Mouse (Mus musculus) cerebellum, postnatal 25 days (tissue): ENCODE data around the gene Pcsk5.
A peak's percentile ranks its signal among the peaks of the same experiment; 100 is the strongest.

ENCODE experiments used
- DNase-seq, 2 experiments: peaks; one replicate each; pipeline ENCODE4 v3.0.0; 2021; ENCODE audit warnings: mixed read lengths in 2 of 2

Gene Pcsk5

DNA sequence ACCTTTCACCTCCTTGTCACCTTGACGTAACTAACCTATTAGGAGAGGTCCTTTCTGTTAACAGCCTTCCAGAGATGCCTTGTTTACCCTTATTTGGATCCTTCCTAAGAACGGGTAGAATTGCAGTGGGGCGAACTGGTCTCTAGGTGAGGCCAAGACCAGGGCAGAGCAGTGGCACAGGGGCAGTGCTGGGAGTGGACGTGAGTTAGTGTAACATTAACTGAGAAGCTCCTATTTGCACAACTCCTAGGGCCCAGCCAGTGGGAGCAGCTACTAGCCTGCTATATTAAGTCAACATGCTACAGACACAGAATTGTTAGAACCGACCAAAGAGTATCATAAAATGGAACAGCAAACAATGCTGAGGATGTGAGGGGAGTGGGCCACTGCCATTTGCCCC lies 30.8 kb downstream of the Pcsk5 start:
- no peak for DNase-seq

DNA sequence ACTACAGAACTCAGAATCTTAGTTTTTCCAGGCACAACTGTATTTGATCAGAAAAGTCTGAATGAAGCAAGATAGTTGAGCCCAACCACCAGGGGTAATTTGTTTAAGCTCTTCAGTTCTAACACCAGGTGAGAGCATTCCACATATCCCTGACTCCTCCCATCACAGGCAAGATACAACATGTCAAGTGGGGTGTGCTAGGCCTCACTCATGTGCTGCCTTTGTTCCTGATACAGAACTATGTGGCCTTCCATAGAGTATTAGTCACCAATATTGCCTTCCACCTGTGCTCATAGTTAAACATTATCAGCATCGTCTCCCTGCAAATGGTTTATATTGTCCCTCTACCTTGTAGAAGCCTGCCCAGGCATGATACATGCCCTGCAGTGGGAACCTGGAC lies 36.6 kb downstream of the Pcsk5 start:
- no peak for DNase-seq

DNA sequence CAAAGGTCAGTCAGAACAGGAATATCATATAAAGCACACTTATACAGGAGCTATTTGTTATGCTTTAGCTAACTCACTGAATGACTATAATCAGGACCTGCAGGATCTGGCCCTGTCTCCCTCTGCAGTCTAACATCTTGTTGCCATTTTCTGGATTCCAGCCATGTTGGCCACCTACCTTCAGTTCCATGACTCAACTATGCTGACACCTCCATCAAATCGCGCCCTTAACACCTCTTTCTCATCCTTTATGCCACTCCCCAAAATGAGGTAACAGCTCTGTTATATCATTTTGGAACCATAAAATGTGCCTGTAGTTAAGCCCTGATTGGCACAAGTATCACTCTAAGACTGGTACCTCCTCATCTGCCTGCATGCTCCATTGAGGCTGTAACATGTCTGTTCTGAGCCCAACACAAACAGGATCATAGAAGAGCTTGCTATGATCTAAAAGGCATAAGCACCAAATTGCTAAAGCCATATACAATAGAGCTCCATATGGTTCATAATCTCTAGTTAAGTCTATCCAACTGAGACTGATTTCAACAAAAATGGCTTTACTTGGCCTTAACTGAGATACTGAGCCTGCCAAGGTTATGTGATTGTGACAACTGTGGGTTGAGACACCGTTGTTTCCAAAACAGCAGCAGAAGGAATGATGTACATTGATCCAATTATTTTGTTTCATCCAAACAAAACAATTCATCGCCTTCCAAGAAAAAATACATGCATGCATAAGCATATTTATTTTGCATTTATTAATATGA lies 37.8 kb downstream of the Pcsk5 start:
- DNase-seq = no peak

DNA sequence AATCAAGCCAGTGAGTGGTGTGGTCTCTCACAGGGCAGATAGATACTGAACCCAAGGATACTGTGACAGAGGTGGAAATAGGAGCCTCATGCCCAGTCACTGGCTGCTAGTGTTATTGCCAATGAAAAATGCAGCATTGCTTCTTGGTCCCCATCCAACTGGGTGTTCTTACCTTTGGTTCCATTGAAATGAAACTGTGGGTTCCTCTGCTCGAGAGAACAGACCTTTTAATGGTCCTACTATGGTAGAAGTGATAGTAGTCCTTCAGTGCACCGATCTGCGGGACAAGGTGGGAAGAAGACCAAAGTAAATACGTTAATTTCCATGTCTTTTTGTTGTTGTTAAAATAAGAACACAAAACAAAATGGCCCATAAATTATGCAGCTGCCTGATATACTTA lies 44.0 kb downstream of the Pcsk5 start:
- no peak for DNase-seq

DNA sequence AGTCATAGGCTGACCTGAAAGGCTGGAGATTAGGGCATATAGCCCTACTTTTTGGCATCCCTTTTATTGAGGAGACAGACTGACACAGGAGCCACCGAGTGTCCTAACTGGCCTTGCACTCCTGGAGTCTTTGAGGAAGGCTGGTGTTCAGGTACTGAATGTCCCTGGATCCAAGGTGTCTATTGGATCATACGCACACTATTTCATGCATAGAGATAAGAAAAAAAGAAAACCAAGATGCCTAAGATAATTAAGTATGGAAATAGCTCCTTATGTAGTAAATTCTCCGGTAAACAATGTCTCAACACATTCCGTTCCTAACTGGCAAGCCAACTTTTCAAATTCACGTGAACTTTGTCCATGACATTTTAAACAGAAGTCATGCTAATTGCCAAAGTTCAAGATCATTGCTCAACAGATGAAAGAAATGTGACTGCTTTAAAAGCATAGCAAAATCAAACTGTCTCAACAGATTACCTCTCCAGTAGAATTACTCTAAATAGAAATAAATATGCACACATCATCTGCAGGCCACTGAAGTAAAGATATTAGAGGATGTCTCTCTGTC lies 45.9 kb downstream of the Pcsk5 start:
- no peak for DNase-seq

DNA sequence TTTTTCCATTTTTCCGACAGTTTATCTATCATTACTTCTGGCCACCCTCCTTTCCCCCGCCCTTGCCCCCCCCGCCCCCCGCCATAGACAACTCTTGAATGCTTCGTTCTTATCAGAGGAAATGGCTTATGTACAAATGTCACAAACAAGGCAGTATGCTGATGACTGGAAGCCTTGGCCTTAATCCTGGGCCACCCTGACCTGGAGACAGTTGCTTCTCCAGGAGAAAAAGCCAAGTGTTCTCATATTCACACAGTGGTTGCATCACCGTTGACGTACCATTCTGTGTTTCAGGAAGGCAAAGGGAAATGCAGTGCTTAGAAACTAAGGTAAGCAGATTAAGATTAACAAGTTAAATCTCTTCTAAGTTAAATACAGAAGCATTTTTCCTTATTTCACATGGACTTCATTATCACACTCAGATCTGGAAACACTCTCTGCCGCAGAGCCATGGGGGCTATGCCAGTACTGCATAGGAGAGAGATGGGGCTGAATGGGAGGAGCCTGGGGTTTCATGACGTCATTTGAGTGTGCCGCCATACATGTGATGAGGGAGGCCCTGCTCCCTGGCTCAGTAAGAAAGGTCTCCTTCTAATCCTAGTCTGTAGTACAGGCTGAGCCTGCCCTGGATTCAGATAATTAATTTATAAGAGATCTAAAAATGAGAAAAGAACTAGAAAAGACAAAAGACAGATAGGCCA lies 48.7 kb downstream of the Pcsk5 start:
- DNase-seq = no peak

DNA sequence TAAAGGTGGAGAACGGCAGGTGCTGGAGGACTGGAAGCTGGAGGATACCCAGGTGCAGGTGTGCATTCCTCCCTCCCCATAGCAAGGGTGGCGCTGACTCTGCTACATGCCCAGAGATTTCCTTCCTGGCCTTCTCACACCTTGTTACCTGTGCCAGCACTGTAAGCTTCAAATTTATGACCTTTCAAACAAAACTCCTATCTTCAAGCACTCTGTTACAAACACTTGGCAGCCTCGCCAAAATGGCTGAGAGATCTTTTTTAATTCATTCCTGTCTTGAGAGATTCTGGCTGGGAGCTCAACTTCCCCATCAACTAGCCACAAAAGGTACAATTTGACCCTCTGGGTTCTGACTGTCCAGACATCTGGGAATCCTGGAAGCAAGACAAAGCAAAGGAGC lies 50.7 kb downstream of the Pcsk5 start:
- no peak for DNase-seq

DNA sequence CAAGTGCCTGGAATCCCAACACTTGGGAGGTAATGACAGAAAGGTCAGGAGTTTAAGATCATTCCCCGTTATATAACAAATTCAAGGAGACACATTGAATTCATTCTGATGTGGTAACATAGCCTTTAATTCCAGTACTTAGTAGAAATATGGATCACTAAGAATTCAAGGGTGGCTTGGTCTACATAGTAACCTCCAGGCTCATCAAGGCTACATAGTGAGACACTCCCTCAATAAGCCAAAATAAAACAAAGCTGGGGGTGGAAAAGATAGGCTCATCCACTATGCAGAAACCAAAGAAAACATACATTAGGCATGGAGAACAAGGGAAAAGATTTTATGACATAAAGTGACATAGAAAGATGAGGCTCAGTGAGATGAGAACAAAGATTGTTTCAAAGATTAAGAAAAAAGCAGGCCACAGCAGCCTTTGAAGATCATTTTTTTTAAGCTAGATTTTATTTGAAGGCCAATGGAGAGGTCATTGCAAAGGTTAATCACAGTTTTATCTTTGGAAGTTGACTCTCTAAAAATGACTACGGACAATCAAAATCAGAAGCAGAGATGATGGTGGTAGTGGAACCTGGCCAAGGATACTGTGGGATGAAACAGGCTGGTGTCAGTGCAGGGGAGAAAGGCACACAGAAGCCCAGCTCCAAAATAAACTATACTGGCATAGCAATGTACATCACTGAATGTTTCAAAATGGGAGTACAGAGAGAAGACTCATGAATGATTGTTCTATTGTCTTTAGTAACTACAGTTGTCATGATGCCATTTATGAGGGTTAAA lies 52.8 kb downstream of the Pcsk5 start:
- DNase-seq = no peak

DNA sequence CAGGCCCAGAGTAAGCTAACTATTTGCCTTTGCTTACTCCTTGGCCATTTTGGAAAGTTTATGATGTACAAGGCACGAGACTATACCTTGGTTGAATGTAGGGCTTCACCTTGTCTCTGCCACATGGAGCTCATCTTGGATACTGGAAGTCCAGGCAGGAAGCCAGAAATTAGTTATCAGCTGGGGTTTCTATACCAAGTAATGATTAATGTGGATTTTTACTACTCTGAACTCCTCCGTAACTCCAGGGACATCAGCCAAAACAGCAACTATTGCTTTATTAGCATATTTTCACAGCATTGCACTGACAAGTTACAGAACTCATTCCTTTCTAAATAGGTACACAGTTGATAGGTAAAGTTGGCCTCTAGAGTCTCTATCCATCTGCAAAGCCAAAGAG lies 54.2 kb downstream of the Pcsk5 start:
- no peak for DNase-seq

DNA sequence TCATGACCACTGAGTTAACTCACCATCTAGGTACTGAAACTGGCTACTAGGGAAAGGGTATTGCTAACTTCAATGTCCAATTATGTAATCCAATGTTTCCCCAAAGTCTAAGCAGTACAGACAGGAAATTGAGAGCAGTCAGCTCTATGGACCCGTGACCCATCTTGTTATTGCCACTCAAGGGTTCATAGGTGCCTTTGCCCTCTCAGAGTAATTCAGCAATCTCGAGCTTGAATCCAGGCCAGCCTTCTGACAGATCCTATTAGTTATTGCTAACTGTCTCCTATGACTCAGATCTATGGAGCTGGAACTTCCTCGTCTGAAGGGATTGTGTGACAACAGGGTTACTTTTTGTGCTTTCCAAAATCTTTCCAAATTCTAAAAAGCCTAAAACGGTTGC lies 56.1 kb downstream of the Pcsk5 start:
- DNase-seq = no peak

DNA sequence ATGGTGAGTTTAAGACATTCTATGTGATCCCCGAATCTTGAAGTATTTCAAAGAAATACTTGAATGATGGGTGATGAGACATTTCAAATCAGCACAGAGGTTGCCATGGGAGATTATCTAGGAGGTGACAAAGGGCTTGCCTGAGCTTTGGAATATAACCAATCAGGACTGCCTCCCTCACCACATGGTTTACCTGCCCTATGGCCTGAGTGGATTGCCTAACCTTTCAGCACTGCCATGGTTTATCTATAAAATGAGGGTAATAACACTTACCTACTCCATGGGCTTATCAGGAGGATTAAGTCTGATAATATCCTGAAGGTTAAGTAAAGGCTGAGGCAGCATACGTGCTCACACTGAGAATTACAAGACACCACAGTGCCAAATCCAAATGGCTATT lies 61.5 kb downstream of the Pcsk5 start:
- no peak for DNase-seq

DNA sequence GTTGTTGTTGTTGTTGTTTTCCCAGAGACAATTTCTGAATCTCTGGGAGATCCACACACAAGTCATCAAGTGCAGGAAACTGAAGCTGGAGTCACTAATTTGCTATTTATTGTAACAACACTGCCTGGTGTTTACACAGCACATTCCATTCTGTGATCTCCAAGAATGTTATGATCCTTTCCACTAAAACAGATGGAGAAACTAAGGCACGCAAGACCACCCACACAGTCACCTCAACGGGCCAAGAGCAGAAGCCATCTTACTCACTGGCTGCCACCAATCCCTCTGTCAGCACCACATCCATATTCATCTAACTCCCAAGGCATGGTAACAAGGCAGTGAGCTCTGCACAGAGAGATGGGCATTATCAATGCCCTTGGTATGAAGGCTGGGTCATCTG lies 62.3 kb downstream of the Pcsk5 start:
- DNase-seq = no peak

DNA sequence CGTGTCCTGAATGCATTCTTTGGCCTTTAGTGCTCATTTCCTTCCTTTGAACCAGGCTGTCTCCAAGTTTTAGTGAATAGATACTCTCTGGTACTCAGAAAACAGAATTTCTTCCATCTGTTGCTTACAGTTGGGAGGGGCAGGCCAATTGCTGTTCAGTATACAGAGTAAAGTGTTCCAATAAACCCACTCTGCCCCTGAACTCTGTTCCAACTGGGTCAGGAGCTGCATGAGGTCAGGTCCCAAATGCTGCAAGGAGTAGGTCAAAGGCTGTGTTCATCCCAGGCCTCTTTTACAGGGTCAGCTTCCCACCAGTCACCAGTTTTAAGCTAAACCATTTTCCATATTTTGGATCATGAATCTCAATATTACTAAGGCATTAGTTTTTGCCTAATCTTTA lies 63.4 kb downstream of the Pcsk5 start:
- DNase-seq = no peak

DNA sequence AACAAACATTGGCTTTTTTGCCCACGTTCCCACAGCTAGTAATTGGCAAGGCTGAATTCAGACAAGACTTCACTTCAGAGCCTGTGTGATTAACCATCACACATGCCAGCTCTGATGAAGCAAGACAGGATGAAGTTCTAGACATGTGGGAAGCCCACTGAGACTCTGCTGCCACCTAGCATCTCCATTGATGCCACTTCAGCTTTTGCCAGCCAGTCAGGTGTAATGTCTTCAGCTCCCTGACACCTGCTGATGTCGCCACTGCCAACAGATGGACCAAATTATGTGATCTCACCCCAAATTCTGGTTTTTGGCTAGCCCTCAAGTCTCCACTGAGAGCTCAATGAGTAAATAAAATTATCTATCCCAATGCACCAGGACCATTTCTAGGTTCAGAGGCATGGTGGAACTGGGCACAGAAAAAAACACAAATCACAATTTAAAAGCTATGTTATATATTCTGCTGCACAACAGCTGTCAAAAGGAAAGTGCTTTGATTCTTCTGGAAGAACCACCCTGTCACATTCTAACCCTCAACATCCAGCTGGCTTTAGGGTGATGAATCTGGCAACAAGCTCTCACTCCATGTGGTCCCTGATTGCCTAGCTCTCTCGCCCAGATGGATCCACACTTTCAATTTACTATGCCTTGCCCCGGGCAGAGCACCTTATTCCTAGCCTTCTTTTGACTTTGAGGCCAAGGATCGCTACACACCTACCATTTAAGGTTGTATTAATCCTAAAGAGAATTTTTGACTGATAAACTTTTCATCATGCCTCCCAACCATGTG lies 67.6 kb downstream of the Pcsk5 start:
- DNase-seq = peak; percentile 84 to 88

DNA sequence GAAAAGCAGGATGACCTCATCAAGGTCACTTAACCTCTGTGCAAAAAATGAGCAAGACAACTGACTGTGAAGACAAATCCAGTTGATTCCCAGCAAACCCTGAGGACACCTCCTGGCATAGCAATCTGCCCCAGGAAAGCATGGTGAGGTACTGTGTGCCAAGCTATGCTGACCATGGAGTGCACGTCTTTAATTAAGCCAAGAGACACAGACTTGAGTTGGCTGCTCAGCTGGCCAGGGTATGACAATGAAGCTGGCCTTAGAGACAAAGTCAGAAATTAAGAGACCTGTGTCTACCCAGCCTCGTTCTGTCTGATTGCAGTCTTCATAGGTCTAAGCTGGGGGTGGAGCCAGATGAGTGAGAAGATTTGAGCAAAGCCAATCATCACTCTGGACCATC lies 72.4 kb downstream of the Pcsk5 start:
- DNase-seq = no peak

DNA sequence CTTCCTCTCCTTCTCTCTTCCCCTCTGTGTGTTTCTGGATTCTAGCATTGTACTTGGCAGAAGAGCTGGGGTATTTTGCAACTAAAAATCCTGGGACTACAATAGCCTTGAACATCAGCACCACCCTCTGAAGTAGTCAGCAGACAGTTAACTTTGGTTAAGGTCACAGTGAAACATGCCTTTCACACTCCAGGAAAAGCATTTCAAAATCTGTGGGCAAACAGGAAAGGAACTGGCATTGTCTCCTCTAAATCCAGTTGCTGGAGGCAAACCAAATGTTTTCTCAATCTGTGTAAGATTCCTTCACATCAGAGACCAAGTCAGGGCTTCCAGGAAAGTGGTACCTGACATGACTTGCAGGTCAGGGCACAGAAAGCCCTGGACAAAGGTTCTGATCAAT lies 74.7 kb downstream of the Pcsk5 start:
- DNase-seq = no peak

DNA sequence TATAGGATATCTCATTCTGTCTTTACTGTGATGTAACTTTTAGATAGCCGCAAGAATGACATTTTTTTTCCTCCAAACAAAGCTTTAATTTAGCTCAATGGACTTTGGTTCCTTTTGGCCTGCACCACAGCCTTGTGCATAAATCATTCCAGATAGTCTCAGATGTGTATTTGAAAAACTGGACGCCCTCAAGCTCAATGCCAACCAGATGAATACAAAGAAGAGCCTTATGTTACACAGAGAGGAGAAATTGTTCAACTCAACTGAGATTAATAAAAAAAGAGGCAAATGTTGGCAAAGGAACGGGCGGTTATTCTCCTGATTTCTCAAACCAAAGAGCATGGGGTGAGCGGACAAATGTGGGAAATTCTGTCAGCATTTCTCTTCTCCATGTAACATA lies 75.8 kb downstream of the Pcsk5 start:
- no peak for DNase-seq

DNA sequence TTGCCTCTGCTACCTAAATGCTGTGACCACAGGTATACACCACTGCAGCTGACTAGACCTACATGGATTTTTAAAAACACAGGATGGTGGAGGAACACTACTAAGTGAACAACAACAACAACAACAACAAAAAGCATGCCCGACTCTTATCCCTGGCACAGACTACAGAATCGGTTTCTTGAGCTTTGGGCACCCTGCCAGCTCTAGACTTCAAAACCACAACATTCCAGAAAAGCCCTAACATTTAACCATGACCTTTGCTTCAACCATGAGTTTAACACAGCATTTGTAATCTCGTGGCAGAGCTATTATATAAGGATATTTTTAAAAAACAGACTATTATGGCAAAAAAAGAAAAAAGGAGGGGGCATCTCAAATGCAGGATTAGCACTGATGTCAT lies 84.6 kb downstream of the Pcsk5 start:
- DNase-seq = no peak

DNA sequence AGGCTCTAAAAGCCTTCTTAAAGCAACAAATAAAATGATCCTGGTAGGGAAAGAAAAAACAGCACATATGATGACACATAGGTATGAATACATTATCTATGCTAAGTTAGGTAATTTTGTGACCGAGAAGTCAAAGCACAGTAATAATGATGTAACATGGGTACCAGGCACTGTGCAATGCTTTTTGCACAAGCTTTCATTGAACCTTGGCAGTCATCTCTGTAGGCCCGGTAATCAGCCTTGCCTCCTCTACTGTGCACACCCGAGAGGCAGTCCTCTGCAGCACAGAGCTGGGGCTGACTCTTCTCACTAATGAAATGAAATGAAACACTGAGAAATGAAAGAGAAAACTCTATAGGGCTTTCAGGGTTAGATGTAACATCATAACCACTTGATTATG lies 89.1 kb downstream of the Pcsk5 start:
- no peak for DNase-seq

DNA sequence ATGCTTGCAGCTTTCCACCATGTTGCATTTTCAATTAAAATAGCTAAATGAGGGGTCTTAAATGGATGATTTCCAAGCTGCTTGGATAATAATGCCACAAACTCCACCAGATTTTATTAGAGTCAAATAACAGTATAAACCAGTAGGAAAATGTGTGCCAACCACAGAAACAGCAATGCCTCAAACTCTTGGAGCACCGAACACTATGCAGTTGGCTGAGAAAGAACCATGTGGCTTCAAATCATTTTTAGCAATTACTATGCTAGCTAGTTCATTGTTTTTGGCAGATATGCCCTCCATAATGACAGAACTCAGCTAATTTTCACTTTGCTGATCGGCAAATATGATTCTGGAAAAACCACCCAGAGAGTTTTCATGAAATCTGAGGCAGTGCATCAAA lies 92.1 kb downstream of the Pcsk5 start:
- no peak for DNase-seq

DNA sequence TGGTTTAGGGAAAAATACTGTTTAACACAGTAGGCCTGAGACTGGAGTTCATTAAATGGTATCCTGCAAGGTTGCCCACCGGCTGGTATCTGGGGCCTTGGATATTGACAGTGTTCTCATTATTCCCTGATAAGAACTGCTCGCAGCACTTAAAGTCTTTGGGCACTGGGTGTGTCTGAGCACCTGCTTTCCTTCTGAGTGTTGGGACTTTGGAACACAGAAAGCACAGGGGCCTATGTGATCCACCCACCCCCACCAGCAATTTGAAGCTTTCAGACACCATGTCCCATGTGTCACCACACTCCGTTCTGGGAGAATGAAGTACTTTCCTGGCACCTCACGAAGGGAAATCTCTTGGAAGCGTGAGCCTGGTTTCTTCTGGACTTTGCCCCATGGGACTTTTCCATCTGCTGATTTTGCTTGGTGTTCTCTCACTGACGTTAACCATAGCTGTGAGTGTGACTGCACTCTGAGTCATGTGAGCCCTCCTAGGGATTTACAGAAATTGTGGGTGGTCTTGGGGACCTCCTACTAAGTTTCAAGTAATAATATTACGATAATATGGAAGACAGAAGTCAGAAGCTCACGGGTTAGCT lies 92.9 kb downstream of the Pcsk5 start:
- DNase-seq = no peak

DNA sequence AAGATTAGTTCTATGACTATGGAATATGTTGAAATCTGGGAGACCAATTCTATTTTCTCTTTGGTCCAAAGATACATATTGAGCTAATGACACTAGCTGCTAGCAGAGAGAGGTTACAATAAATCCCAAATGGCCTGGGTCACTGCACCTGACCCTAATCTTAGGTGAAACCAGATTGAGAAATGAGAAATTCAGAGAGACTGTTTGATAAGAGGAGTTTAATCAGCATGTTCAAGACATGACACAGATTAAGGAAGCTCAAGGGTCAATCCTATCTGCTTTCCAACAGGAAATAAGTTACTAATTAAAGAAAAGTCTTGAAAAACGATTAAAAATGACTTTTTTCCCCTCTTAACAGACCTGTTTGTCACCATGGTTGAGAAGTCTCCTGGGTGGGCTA lies 96.0 kb downstream of the Pcsk5 start:
- DNase-seq = no peak
